Mouse (Mus musculus) cortical plate, adult 2 months (tissue): Measurements from ENCODE around the gene Ccnb1.

ENCODE experiments used
- CTCF ChIP-seq: fragments of 200-500 bp; IDR thresholded peaks from 2 replicates; pipeline ENCODE4 v1.5.1; 2011; ENCODE audit warnings: mild to moderate bottlenecking, control low read depth, low read length; ENCODE audit not compliant: insufficient read depth; ENCODE audit errors: extremely low read depth
- POLR2A ChIP-seq: fragments of 200-500 bp; IDR thresholded peaks from 2 replicates; pipeline ENCODE4 v1.6.1; 2011; ENCODE audit warnings: mild to moderate bottlenecking, low read length, control low read depth; ENCODE audit not compliant: insufficient read depth; ENCODE audit errors: extremely low read depth

- TF ChIP-seq POLR2A, result no peak
- TF ChIP-seq CTCF, result no peak
These were observed 9.7 kb downstream of the Ccnb1 start for GRCm38 (mm10) chr13:100776710-100777109.
